In genomic region chr5:90383080-90383479, GRCm38 (mm10) we compare ENCODE assay signal across 9 mouse cellular contexts. TPM values are rescaled to one million over a fixed set of nuclear protein-coding genes. Genes with fewer than 3 reads are reported as not detected.
DNase-seq lines count a peak whose midpoint lies in the region.
"Had no signal": no experiment of that assay in that cellular context is flagged by ENCODE, and none has a peak within 500 bp of the region (broad histone marks: within the 10 kb centered on the region; RNA-seq: fewer than 3 reads in every experiment).

No protein-coding gene starts in this region.

- no peaks in the 10 kb centered on the region for H3K27me3 ChIP-seq in hindbrain, embryonic 10.5 days (ENCODE audit: insufficient read depth, poor library complexity, severe bottlenecking)
- H3K27me3 ChIP-seq: lung, embryonic 15.5 days had no signal

- no peaks in the 10 kb centered on the region for H3K4me1 ChIP-seq in hindbrain, embryonic 10.5 days (replicated peaks)
- H3K4me1 ChIP-seq: lung, embryonic 15.5 days had no signal

- no peak overlapping the region for H3K4me3 ChIP-seq in hindbrain, embryonic 10.5 days
- H3K4me3 ChIP-seq: lung, embryonic 15.5 days had no signal

- peak; percentile 6 for DNase-seq in spleen, adult 12 weeks (ENCODE audit: low spot score)
- no peak for DNase-seq in spleen, postnatal 4 days (ENCODE audit: low spot score in 2 of 2)
- DNase-seq in adrenal gland, adult 2 months: peak; percentile 54
- DNase-seq in lung, adult 18-20 months: peak; percentile 16 to 17
- DNase-seq in thymus, postnatal 4 days: peak; percentile 42
- no peak for DNase-seq in gastrocnemius, postnatal 25 days
- DNase-seq in left cerebral cortex, adult 11 months (ENCODE audit: low spot score): no peak
- DNase-seq in hindbrain, embryonic 10.5 days (ENCODE audit: low spot score): no peak

- 47% methylated on average over 1 of the region's 1 CpGs for WGBS in hindbrain, embryonic 10.5 days

- H3K36me3 ChIP-seq in hindbrain, embryonic 10.5 days: no peaks in the 10 kb centered on the region
- H3K36me3 ChIP-seq: lung, embryonic 15.5 days had no signal

- no peak overlapping the region for H3K27ac ChIP-seq in hindbrain, embryonic 10.5 days
- H3K27ac ChIP-seq: lung, embryonic 15.5 days had no signal

- H3K9me3 ChIP-seq in hindbrain, embryonic 10.5 days: no peaks in the 10 kb centered on the region
- H3K9me3 ChIP-seq: lung, embryonic 15.5 days had no signal

RNA-seq across cellular contexts. Expression of gene Gm9958, which starts 16.1 kb away (rescaled TPM):
- total RNA-seq in adrenal gland, adult 2 months (2021): 1 to 10 TPM; 2.3 to 3.0 TPM
- 0.66 and 1.1 TPM in 2 replicates for polyA plus RNA-seq in adrenal gland, adult 2 months (2012; rRNA removed)
- total RNA-seq in gastrocnemius, postnatal 25 days (2021): under 1 TPM; 0.64 to 0.70 TPM
- polyA plus RNA-seq in hindbrain, embryonic 10.5 days (2016; fragmentation: Nextera tagmentation; extraction: Ambion mirVana): 6.5 and 6.6 TPM in 2 replicates

RNA-seq across cellular contexts. Expression of gene Ankrd17, which starts 16.7 kb away (rescaled TPM):
- total RNA-seq in adrenal gland, adult 2 months (2021): 100 to 1,000 TPM in 1 of 2 experiments, 10 to 100 TPM in 1; 68.6 to 108 TPM
- polyA plus RNA-seq in adrenal gland, adult 2 months (2012; rRNA removed): 12.0 and 14.5 TPM in 2 replicates
- 10 to 100 TPM; 42.7 to 45.2 TPM for total RNA-seq in gastrocnemius, postnatal 25 days (2021)
- polyA plus RNA-seq in hindbrain, embryonic 10.5 days (2016; fragmentation: Nextera tagmentation; extraction: Ambion mirVana): 19.9 and 22.4 TPM in 2 replicates

Comparison
In these comparisons a context has a peak if more than half of its experiments do, and no peak if none do; other contexts are left out.
1. DNase-seq: peak in spleen, adult 12 weeks (single experiment), adrenal gland, adult 2 months (single experiment), lung, adult 18-20 months (2 of 2) and thymus, postnatal 4 days (single experiment); none in spleen, postnatal 4 days (0 of 2), gastrocnemius, postnatal 25 days (single experiment), left cerebral cortex, adult 11 months (single experiment) and hindbrain, embryonic 10.5 days (single experiment).